In the genomic region with DNA sequence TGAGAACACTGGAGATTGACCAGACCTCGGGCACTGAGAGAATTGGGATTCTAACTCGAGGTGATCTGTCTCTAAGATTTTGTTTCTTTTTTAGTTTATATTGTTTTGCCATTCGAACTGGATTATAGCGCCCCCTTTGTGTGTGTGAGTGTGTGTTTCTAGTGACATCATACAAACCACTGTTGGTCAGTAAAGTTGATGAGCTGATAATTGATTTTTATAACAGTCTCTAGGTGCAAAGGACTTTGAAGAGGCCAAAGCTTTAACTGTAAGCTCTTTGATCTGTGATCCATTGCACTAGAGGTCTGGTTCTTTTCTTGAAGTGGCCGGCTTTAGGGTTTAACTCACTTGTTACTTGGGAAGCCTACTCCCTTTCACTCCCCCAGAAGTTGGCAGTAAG, we compare ENCODE assay signal across 24 mouse cellular contexts. TPM values are rescaled to one million over a fixed set of nuclear protein-coding genes. Genes with fewer than 3 reads are reported as not detected.
DNase-seq lines count a peak whose midpoint lies in the region; ATAC-seq and TF ChIP-seq lines count a peak whose summit lies in the region.
"Had no signal": no experiment of that assay in that cellular context is flagged by ENCODE, and none has a peak within 500 bp of the region (broad histone marks: within the 10 kb centered on the region; RNA-seq: fewer than 3 reads in every experiment).

No protein-coding gene starts in this region.

- TF ChIP-seq POLR2A in CH12.LX (IDR thresholded peaks at IDR 0.05; ENCODE audit: low read depth, low read length), result no peak

- TF ChIP-seq RAD21 in CH12.LX (IDR thresholded peaks at IDR 0.05; ENCODE audit: low read depth, low read length), result no peak; the same call in 1 of the 2 replicates

- no peaks in the 10 kb centered on the region for H3K36me3 ChIP-seq in forebrain, embryonic 12.5 days (replicated peaks)
- H3K36me3 ChIP-seq in forebrain, embryonic 14.5 days (ENCODE audit: control insufficient read depth, insufficient read depth, low read length), result no peaks in the 10 kb centered on the region
- H3K36me3 ChIP-seq in CH12.LX (replicated peaks in 1 of 2; ENCODE audit: control insufficient read depth in 1 of 2, insufficient read depth in 1 of 2, low read length in 1 of 2), result no peaks in the 10 kb centered on the region
- no peaks in the 10 kb centered on the region for H3K36me3 ChIP-seq in liver, embryonic 15.5 days (replicated peaks)
- H3K36me3 ChIP-seq: embryonic facial prominence, embryonic 12.5 days; G1E; heart, embryonic 13.5 days; hindbrain, embryonic 15.5 days; intestine, embryonic 15.5 days; neural tube, embryonic 15.5 days had no signal

- ATAC-seq in forebrain, embryonic 12.5 days (ENCODE audit: low FRiP score), result no peak
- ATAC-seq in forebrain, embryonic 14.5 days, result no peak
- ATAC-seq in liver, embryonic 15.5 days (ENCODE audit: insufficient read depth), result no peak
- ATAC-seq: CD4-positive, CD25-positive, alpha-beta regulatory T cell, adult 4 months; intestine, embryonic 15.5 days; midbrain, embryonic 16.5 days had no signal

- no peak overlapping the region for H3K4me3 ChIP-seq in forebrain, embryonic 12.5 days (replicated peaks)
- H3K4me3 ChIP-seq in forebrain, embryonic 14.5 days (ENCODE audit: low read depth, low read length), result no peak overlapping the region
- no peak overlapping the region for H3K4me3 ChIP-seq in CH12.LX (replicated peaks in 1 of 3; ENCODE audit: low read depth in 2 of 3, low read length in 2 of 3, poor library complexity in 1 of 3)
- H3K4me3 ChIP-seq in liver, embryonic 15.5 days (replicated peaks), result no peak overlapping the region
- H3K4me3 ChIP-seq: embryonic facial prominence, embryonic 12.5 days; erythroblast, embryonic 14.5 days; heart, embryonic 13.5 days; hindbrain, embryonic 15.5 days; intestine, embryonic 15.5 days; left cerebral cortex, adult 2 months; neural tube, embryonic 15.5 days had no signal

- H3K4me1 ChIP-seq in forebrain, embryonic 12.5 days, result peaks cover 39% of the 10 kb centered on the region
- H3K4me1 ChIP-seq in forebrain, embryonic 14.5 days (ENCODE audit: control insufficient read depth, insufficient read depth, low read length), result peaks cover 20% of the 10 kb centered on the region
- peaks cover 31 to 65% of the 10 kb centered on the region in 2 experiments for H3K4me1 ChIP-seq in CH12.LX (ENCODE audit: control insufficient read depth in 1 of 2, insufficient read depth in 2 of 2)
- peaks cover 86% of the 10 kb centered on the region for H3K4me1 ChIP-seq in liver, embryonic 15.5 days (replicated peaks)

- H3K9me3 ChIP-seq in forebrain, embryonic 12.5 days, result no peaks in the 10 kb centered on the region
- no peaks in the 10 kb centered on the region for H3K9me3 ChIP-seq in forebrain, embryonic 14.5 days (replicated peaks; ENCODE audit: control insufficient read depth, low read length)
- H3K9me3 ChIP-seq in CH12.LX (replicated peaks; ENCODE audit: low read length), result peaks cover 2% of the 10 kb centered on the region
- no peaks in the 10 kb centered on the region for H3K9me3 ChIP-seq in liver, embryonic 15.5 days (replicated peaks)
- H3K9me3 ChIP-seq: embryonic facial prominence, embryonic 12.5 days; G1E; heart, embryonic 13.5 days; hindbrain, embryonic 15.5 days; intestine, embryonic 15.5 days; neural tube, embryonic 15.5 days had no signal

- dilution Hi-C loops in CH12.LX (cut with MboI; ENCODE audit: extremely low pct_ligation_motif_present, extremely low pct_unique_long_range_greater_than_20kb, low sequenced_read_pairs), result no loop called here

- WGBS in forebrain, embryonic 12.5 days, result 59% methylated on average over 5 of the region's 5 CpGs
- 47% methylated on average over 5 of the region's 5 CpGs for WGBS in forebrain, embryonic 14.5 days
- 67% methylated on average over 5 of the region's 5 CpGs for WGBS in liver, embryonic 15.5 days (ENCODE audit: insufficient replicate concordance)

- peaks cover 11% of the 10 kb centered on the region; the same call in 1 of the 2 replicates for H3K27me3 ChIP-seq in forebrain, embryonic 12.5 days
- no peaks in the 10 kb centered on the region for H3K27me3 ChIP-seq in forebrain, embryonic 14.5 days (replicated peaks; ENCODE audit: control insufficient read depth, insufficient read depth, low read length)
- H3K27me3 ChIP-seq in CH12.LX (replicated peaks), result no peaks in the 10 kb centered on the region
- H3K27me3 ChIP-seq in liver, embryonic 15.5 days, result no peaks in the 10 kb centered on the region
- H3K27me3 ChIP-seq: embryonic facial prominence, embryonic 12.5 days; heart, embryonic 13.5 days; hindbrain, embryonic 15.5 days; intestine, embryonic 15.5 days had no signal

- no peak overlapping the region for H3K9ac ChIP-seq in forebrain, embryonic 12.5 days
- no peak overlapping the region for H3K9ac ChIP-seq in forebrain, embryonic 14.5 days (ENCODE audit: low read length)
- no peak overlapping the region for H3K9ac ChIP-seq in CH12.LX (ENCODE audit: insufficient read depth, low read depth)
- H3K9ac ChIP-seq in liver, embryonic 15.5 days, result peak overlapping the region; percentile 50; the same call in 1 of the 2 replicates
- H3K9ac ChIP-seq: embryonic facial prominence, embryonic 12.5 days; heart, embryonic 13.5 days; hindbrain, embryonic 15.5 days; intestine, embryonic 15.5 days; neural tube, embryonic 15.5 days had no signal

- peak in 1 of 2 experiments; percentile 45; a peak in 2 of 4 replicates for TF ChIP-seq CTCF in CH12.LX (conservative IDR thresholded peaks at IDR 0.05 in 1 of 2, IDR thresholded peaks at IDR 0.05 in 1 of 2; ENCODE audit: low read depth in 2 of 2, low read length in 2 of 2)

- TF ChIP-seq EP300 in CH12.LX (IDR thresholded peaks at IDR 0.05; ENCODE audit: low read length), result no peak

- peak overlapping the region; percentile 65 for H3K27ac ChIP-seq in forebrain, embryonic 12.5 days
- H3K27ac ChIP-seq in forebrain, embryonic 14.5 days (ENCODE audit: low read depth, low read length), result no peak overlapping the region
- H3K27ac ChIP-seq in CH12.LX (ENCODE audit: insufficient read depth, low read depth), result peak overlapping the region; percentile 95; the same call in 1 of the 2 replicates
- H3K27ac ChIP-seq in liver, embryonic 15.5 days (replicated peaks), result peak overlapping the region; percentile 100
- H3K27ac ChIP-seq: embryonic facial prominence, embryonic 12.5 days; heart, embryonic 13.5 days; hindbrain, embryonic 15.5 days; left cerebral cortex, adult 2 months; neural tube, embryonic 15.5 days had no signal

- H3K4me2 ChIP-seq in forebrain, embryonic 12.5 days, result no peak overlapping the region
- H3K4me2 ChIP-seq in forebrain, embryonic 14.5 days (ENCODE audit: low read length), result no peak overlapping the region
- H3K4me2 ChIP-seq in CH12.LX (ENCODE audit: insufficient read depth, low read depth, poor library complexity, severe bottlenecking), result no peak overlapping the region
- H3K4me2 ChIP-seq in liver, embryonic 15.5 days, result no peak overlapping the region
- H3K4me2 ChIP-seq: embryonic facial prominence, embryonic 12.5 days; heart, embryonic 13.5 days; hindbrain, embryonic 15.5 days; intestine, embryonic 15.5 days; neural tube, embryonic 15.5 days had no signal

- H3K79me2 ChIP-seq in CH12.LX (replicated peaks; ENCODE audit: control insufficient read depth, extremely low read depth, insufficient read depth, poor library complexity, severe bottlenecking), result no peaks in the 10 kb centered on the region

- in situ Hi-C loops in CH12.LX (cut with MboI; ENCODE audit: low pct_ligation_motif_present, low pct_unique_long_range_greater_than_20kb, low sequenced_read_pairs), result no loop called here

- no peak for DNase-seq in forebrain, embryonic 14.5 days (ENCODE audit: low spot score)
- peak; percentile 19 for DNase-seq in kidney, adult 9 months
- no peak for DNase-seq in kidney, adult 18-20 months
- no peak for DNase-seq in CH12.LX (ENCODE audit: extremely low read depth)
- DNase-seq in spleen, postnatal 10 days (ENCODE audit: low spot score in 2 of 2), result no peak
- no peak for DNase-seq in yolk sac, embryonic 10.5 days (ENCODE audit: low spot score)
- DNase-seq: adrenal gland, postnatal 14 days; cerebellum, adult 9-11 months; heart, postnatal 36 days; left cerebral cortex, postnatal 4 days; lung, postnatal 36 days; thymus, postnatal 36 days had no signal

TF ChIP-seq in CH12.LX, 34 proteins besides CTCF, POLR2A, EP300 and RAD21:
- no peak for TF ChIP-seq SMC3 (IDR thresholded peaks at IDR 0.05; ENCODE audit: low read depth, low read length)
- no peak for TF ChIP-seq PAX5 (IDR thresholded peaks at IDR 0.05; ENCODE audit: low read length)
- TF ChIP-seq MXI1 (IDR thresholded peaks at IDR 0.05; ENCODE audit: low read depth, low read length), result no peak
- TF ChIP-seq ZKSCAN1 (IDR thresholded peaks at IDR 0.05; ENCODE audit: borderline replicate concordance, low read depth, low read length), result no peak
- TF ChIP-seq TCF12 (IDR thresholded peaks at IDR 0.05; ENCODE audit: low read depth, low read length), result no peak
- no peak for TF ChIP-seq JUND (conservative IDR thresholded peaks at IDR 0.05; ENCODE audit: low read depth, low read length)
- 0 out of 2 replicates have a peak, but pooled peaks have one; percentile 10 for TF ChIP-seq MAZ (IDR thresholded peaks at IDR 0.05; ENCODE audit: low read depth, low read length)

RNA-seq across cellular contexts. Expression of gene Wdr26, which starts 47.3 kb away (rescaled TPM):
- 46.7 and 48.8 TPM in 2 replicates for polyA plus RNA-seq in forebrain, embryonic 12.5 days (2016; fragmentation: Nextera tagmentation; extraction: Ambion mirVana)
- polyA plus RNA-seq in forebrain, embryonic 14.5 days (2014; fragmentation: Nextera tagmentation; extraction: Ambion mirVana), result 38.0 and 38.5 TPM in 2 replicates
- total RNA-seq in CH12.LX (2012; rRNA removed), result 32.4 and 32.9 TPM in 2 replicates
- total RNA-seq in CH12.LX (2014; rRNA removed), result 34.2 and 38.7 TPM in 2 replicates
- 50.8 and 65.0 TPM in 2 replicates for polyA plus RNA-seq in CH12.LX (2012; ENCODE audit: insufficient read length, low read depth)
- polyA plus RNA-seq in liver, embryonic 15.5 days (2015; fragmentation: Nextera tagmentation; extraction: Ambion mirVana), result 40.8 and 45.0 TPM in 2 replicates
